Mouse (Mus musculus) cortical plate, adult 2 months (tissue): ENCODE data around the gene Hist1h3i.

ENCODE experiments used
- CTCF ChIP-seq: fragments of 200-500 bp; IDR thresholded peaks from 2 replicates; pipeline ENCODE4 v1.5.1; 2011; ENCODE audit warnings: mild to moderate bottlenecking, control low read depth, low read length; ENCODE audit not compliant: insufficient read depth; ENCODE audit errors: extremely low read depth
- POLR2A ChIP-seq: fragments of 200-500 bp; IDR thresholded peaks from 2 replicates; pipeline ENCODE4 v1.6.1; 2011; ENCODE audit warnings: mild to moderate bottlenecking, low read length, control low read depth; ENCODE audit not compliant: insufficient read depth; ENCODE audit errors: extremely low read depth

DNA sequence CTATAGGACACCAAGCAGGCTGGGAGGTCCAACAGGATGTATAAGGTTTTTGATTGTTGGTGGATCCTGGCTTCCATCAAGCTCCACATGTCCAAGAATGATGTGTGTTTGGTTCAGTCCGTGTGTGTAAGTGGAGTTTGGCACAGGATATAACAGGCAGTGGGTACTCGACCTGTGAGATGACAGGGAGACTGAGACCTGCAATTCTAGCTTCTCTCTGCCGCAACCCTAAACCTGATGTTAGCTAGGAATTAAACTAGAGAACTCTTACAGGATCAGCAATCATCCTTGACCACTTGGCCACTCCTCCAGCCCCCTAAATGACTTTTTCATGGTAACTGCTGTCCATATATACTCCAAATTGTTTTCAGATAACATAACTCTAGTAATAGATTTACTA is 30.8 kb downstream of the Hist1h3i start:
- TF ChIP-seq CTCF (no peak), POLR2A (no peak)
